Mouse (Mus musculus) granulocyte monocyte progenitor cell, adult 5-6 weeks (primary cell): ENCODE data around the gene Snapc1. TPM values are rescaled to one million over a fixed set of nuclear protein-coding genes. Genes with fewer than 3 reads are reported as not detected.

Source experiments
- ATAC-seq: replicated peaks from 2 replicates; pipeline ENCODE4 v1.8.0; 2016; ENCODE audit warnings: mild to moderate bottlenecking, moderate TSS enrichment, inconsistent platforms; ENCODE audit not compliant: poor library complexity, severe bottlenecking
- total RNA-seq, 2 experiments: library from RNA; stranded (forward) in 1 of 2; stranded (reverse) in 1 of 2; fragments of 200-712, 200-1000 nt in 1 of 2; fragments of >200 nt in 1 of 2; fragmentation: Nextera tagmentation in 1 of 2; gene quantifications; 2 replicates each; pipeline ENCODE4 v1.2.3; 2014 to 2017

Snapc1 gene
- total RNA-seq (2014; fragmentation: Nextera tagmentation) (8.5 and 9.8 TPM in 2 replicates), total RNA-seq (2017) (6.2 and 16.9 TPM in 2 replicates)

DNA sequence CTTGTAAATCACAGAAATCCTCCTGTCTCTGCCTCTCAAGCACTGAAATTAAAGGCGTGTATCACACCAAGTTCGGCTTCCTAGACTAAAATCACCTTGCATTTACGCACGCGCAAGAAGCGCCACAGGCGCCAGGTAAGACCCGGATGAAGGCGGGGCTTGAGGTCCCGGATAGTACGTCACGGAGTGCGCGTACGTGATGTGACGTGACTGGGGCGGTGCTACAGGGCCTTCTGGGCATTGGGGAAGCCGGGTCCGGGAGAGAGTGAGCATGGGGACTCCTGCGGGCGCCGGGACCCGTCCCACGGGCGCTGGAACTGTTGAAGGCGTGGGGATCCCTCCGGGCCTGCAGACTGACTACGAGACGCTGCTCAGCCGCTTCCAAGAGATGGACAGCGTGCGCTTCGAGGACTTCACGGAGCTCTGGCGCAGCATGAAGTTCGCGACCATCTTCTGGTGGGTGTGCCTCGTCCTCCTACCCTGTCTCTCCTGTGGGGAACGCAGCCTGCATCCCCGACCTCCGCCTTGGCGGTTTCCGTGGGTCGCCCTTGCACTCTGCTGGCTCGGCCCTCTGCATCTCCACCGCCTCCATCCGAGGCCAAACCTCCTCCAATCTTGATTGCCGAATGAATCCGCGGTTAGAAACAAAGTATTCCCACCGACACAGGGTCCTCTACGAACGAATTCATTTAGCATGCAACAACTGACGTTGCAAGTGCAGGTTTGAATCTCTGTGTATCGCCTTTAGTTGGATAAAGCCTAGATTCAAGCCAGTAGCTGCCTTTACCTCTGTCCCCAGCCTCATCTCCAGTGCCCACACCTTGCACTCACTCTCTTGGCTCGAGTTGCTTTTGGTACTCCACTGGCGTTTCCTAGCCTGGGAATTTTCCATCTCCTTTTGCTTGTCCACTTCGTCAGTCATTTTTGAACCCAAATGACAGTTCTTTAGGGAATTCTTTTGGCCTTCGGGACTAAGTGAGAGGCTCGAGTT lies at the start of gene Snapc1:
Gene Snapc1, plus strand, starts transcription at position 191 of the 991 bp plus-strand sequence.
- ATAC-seq: peak; percentile 99

DNA sequence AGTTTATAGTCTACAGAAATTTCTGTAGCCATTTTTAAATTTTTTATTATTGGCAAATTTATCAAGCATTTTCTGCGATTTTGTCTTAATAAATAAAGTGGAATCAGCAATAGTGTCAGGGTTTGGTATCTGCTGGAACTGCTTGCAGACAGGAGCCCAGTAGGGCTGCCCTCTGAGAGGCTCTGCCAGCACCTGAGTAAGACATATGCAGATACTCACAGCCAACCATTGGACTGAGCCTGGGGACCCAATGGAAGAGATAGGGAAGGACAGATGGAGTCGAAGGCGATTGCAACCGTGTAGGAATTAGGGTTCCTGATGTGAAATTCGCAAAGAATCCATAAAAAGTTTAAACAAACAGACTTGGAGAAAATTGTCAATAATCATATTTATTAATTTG lies 45.8 kb upstream of the Snapc1 start:
- no peak for ATAC-seq

- no peak for ATAC-seq
Observed at GRCm38 (mm10) chr12:73930266-73930665, 34.0 kb upstream of the Snapc1 start.

GRCm38 (mm10) chr12:73931274-73931673 lies 33.0 kb upstream of the Snapc1 start:
- no peak for ATAC-seq

GRCm38 (mm10) chr12:73934528-73934927 lies 29.8 kb upstream of the Snapc1 start:
- ATAC-seq: peak; percentile 62

DNA sequence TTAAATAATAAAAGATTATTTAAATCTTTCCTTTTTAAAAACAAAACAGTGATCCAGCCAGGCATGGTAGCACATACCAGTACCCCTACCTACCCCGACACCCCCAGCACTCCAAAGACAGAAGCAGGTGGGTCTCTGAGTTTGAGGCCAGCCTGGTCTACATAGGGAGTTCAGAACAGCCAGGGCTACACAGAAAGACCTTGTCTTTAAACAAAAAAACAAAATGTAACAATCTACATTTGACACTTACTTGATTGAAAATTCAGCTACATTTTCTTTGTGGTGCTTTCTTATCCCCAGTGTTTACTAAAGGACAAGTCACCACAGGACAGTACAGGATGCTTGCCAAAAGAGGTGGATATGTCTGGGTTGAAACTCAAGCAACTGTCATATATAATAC lies 26.9 kb upstream of the Snapc1 start, which contains the start of gene Gm49321:
Gene Gm49321, plus strand, starts transcription at position 301 of the 400 bp plus-strand sequence.
- ATAC-seq: no peak

- no peak for ATAC-seq
Observed at GRCm38 (mm10) chr12:73939542-73939941, 24.7 kb upstream of the Snapc1 start.

DNA sequence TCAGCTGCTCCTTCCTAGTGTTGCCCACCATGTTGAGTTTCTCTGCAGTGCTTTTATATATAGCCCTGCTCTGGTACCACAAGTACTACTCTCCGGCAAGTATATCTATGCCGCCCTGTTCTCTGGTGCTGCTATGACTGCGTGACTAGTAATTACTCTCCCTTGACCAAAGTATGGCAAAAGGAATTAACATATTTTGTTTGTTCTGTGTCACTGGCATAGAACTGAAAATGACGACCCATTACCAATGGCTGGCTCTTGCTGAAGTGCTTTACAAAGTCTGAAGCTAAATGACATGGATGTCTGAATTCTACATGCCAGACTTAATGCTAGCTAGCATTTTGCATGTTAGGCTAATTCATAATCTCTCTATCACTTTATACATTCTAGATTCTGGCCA lies 15.9 kb upstream of the Snapc1 start:
- ATAC-seq: no peak

DNA sequence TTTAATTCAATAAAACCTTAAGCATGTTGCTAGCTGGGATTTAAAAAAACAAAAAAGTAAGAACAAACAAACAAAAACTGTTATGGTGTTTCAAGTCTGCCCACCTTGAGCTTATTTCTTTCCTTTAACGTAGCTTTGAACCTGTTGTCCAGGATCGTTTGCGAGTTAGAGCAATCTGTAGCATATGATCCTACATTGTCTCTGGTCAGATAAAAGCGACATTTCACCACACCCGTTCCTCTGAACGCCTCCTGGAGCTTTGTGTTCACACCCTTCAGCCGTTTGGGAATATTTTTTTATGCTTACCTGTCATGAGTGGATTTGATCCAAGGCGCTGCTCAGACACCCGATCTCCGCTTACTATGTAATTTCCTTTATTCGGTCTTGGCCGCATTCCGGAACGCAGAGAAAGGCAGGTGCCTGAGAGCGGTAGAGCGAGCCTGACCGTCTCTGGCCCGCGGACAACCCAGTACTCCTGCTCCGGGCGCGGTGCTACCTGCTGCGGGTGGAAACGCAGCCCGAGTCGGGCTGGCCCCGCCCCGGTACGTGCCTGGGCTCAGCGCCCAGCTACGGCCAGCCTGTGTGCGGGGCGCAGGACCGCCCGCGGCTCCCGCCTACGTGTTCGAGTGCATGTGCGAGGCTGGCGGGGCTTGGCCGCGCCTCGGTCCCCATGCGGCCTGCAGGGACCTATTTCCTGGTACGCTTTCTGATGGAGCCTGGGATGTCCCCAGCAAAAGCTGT lies 14.8 kb upstream of the Snapc1 start:
- ATAC-seq: peak; percentile 64

- peak; percentile 63 for ATAC-seq
Observed at GRCm38 (mm10) chr12:73952879-73953278, 11.4 kb upstream of the Snapc1 start.

DNA sequence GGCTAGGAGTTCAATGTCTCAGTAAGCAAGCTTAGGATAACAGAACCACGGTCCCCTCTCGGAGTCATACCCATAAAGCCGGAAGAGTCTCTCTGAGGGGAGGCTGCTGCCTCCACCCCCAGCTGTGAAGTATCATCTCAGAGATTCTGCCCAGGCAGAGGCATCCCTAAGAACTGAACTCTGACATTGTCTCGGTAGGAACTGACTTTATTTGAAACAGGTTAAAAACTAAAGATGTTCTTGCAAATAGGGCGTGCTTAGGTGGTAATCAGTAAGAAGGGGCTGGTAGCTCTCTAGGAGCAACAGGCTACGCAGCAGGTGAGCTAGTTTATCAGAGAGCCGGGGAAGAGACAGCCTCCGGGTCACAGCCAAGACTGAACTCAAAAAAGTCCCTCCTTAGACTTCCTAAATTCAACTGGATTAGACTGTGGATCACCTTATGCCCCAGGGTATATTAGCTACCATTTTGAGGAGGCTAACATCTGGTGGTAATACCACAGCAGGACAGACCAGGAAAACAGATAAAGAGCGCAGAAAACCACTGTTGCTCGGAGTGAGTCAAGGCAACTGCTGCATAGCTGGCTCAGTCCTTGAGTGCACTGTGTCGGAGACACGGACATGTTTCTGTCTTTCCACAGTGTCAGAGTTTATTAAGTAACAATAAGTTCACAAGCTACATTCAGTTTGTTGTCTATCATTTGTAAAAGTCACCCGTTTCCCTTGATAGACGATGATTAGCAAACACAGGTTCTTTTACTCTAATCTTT lies 10.7 kb upstream of the Snapc1 start:
- ATAC-seq: peak; percentile 31; the same call in 1 of the 2 replicates

GRCm38 (mm10) chr12:73954785-73955184 lies 9.5 kb upstream of the Snapc1 start:
- no peak for ATAC-seq

GRCm38 (mm10) chr12:73957676-73958075 lies 6.6 kb upstream of the Snapc1 start:
- no peak for ATAC-seq

DNA sequence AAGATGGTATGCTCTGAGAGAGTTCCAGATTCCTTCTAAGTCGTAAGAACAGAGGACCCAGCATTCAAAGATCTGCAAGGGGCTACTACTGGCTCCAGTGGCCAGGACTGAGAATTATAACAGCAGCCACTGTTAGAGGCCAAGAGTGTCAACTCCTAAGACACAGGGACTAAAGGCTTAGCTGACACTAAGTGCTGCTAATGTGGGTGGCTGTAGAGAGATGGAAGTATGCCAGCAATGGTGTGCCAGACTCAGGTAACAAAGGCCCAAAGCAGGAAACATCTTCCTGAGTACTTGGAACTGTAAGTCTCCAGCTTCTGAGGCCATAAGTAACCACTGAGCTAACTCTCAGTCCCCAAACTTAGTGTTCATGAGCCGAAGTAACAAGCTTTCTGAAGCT lies 5.5 kb upstream of the Snapc1 start:
- ATAC-seq: no peak

- no peak for ATAC-seq
Observed at GRCm38 (mm10) chr12:73969142-73969541, 4.9 kb downstream of the Snapc1 start.

- no peak for ATAC-seq
Observed at GRCm38 (mm10) chr12:73974584-73974983, 10.3 kb downstream of the Snapc1 start.

GRCm38 (mm10) chr12:73978144-73978543 lies 13.9 kb downstream of the Snapc1 start:
- no peak for ATAC-seq

DNA sequence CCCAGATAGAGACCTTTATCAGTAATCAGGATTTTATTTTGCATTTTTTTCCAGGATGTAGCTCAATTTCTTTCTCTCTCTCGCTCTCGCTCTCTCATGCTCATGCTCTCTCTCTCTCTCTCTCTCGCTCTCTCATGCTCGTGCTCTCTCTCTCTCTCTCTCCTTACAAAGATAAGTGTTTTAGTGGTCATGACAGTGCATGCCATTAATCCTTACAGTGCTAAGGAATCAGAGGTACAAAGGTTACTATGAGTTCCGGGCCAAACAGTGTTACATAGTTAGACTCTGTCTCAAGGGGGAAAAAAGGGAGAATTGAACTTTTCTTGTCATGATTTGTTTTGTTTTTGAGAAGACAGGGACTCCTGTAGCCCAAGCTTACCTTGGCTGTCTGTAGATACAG lies 15.4 kb downstream of the Snapc1 start:
- ATAC-seq: no peak

- no peak for ATAC-seq
Observed at GRCm38 (mm10) chr12:73982533-73982932, 18.3 kb downstream of the Snapc1 start.

- no peak for ATAC-seq
Observed at GRCm38 (mm10) chr12:73986299-73986698, 22.0 kb downstream of the Snapc1 start.
